Mouse (Mus musculus): ENCODE measurements around the gene Slc9b1.

DNA sequence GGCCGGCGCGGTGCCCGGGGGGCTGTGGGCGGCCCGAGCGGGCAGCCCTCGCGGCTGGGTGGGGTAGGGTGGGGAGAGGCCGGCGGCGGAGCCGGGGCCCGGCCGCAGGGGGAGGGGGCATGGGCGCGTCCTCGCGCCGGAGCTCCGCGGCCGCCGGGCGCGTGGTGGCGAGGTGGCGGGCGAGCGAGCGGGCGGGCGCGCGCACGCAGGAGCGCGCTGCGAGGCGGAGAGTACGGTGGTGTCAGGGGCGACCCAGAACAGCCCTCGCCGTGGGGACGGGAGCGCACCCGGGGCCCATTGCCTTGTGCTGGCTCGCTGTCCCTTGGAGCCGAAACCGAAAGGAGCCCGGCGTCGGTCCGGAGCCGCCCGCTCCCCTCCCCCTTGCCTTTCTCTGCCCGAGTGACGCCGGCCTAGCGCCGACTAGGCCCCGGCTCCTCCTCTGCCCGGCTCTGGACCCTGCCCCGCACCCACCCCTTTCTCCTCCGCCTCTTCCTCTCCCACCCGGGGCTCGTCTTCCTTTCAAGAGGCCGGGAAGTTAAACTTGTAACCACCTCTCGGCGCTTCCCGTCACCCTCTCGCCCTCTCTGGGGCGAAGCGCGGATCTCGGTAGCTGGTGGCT, 91.2 kb downstream of the Slc9b1 start:
- TF ChIP-seq CEBPB (IDR thresholded peaks at IDR 0.05; ENCODE audit: low read depth) (no peak), CTCF (IDR thresholded peaks at IDR 0.05; ENCODE audit: control insufficient read depth, insufficient read depth, insufficient read length) (no peak), MYOD1 (IDR thresholded peaks at IDR 0.05; ENCODE audit: control insufficient read depth, insufficient read length, low read depth) (no peak)

Measured in C2C12 (cell line).